Mouse (Mus musculus) liver, embryonic 14.5 days (tissue): ENCODE results near the gene Tmc8.

ENCODE experiments used
- CTCF ChIP-seq: IDR thresholded peaks from 2 replicates; pipeline ENCODE4 v1.5.1; 2016; ENCODE audit warnings: antibody characterized with exemption, low read depth, control low read depth
- EP300 ChIP-seq: IDR thresholded peaks from 2 replicates; pipeline ENCODE4 v1.6.1; 2016; ENCODE audit warnings: antibody characterized with exemption, low read depth

DNA sequence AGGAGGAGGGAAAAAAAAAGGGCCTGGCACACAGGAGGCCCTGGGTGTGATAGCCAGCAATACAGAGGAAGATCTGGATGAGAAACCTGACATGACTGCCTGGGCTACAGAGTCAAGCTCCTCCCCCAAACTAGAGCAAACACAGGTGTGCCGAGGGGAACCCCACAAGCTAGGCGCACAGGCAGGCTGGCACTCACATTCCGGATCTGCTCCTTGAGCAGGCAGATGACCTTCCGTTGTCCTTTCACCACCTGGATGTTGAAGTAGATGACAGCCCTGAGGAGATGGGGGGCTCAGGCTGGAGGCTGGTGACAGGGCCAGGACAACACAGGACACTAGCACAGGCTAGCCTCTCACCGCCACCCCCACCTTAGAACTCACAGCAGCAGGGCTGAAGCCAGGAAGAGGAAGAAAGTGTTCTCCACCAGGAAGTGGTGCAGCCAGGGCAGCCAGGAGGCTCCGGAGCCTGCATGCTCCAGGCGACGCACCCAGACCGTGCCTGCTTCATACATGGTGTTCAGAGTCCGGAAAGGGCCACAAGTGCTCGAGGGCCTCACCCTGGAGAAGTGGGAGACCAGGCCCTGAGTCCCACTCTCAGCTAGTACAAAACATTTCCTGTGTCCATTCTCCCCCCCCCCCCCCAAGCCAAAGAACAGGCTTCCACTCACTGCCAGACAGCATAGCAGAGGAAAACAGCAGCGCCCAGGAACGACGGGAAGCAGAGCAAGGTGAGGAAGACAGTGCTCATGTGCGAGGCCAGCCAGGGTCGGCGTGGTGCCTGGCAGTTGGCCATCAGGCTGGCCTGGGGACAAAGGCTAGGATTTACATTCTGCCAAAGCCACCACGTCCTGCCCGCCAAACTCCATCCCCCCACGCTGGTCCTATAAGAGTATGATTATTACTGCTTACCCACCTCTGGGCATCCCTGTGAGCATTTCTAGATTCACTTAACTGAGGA, 12.9 kb upstream of the Tmc8 start:
- TF ChIP-seq EP300 (no peak), CTCF (no peak)
